Mouse (Mus musculus): Measurements from ENCODE around the gene Rell1.

Rell1 gene

DNA sequence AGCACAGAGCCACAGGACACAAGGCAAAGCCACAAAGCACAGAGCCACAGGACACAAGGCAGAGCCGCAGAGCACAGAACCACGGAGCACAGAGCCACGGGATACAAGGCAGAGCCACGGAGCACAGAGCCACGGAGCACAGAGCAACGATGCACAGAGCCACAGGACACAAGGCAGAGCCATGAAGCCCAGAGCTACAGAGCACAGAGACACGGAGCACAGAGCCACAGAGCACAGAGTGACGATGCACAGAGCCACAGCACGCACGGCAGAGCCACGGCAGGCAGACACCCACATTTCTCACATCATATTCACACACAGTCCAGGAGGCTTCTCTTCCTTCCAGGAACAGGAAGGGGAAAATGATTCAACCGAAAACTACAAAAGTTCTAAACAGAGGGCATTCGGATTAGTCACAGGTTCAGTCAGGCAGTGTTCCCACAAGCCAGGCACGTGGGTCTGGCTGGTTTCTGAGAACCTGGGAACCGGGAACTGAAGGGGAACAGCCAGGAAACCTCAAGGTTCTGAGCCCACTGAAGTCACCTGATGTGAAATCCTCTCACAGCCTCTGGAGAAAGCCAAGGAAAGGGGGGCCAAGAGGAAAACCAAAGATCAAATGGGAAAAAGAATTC is 15.2 kb downstream of the Rell1 start:
- in situ Hi-C loops (cut with MboI, MseI): no loop called here

DNA sequence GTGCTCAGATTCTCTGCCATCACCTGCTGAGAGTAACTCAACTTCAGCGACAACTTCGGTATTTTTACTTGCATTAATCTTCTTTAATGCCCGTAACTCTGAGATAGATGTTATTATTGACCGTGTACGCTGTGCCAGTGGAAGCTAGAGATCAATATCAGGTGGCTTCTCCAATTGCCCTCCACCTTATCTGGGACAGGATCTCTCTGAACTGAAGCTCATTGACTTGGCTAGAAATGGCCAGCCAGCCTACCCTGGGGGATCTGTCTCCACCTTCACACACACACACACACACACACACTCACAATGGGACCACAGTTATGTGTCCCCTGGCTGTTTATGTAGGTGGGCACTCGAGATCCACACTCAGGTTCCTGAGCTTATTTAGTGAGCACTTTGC is 16.7 kb downstream of the Rell1 start:
- in situ Hi-C loops (cut with MboI, MseI): no loop called here

DNA sequence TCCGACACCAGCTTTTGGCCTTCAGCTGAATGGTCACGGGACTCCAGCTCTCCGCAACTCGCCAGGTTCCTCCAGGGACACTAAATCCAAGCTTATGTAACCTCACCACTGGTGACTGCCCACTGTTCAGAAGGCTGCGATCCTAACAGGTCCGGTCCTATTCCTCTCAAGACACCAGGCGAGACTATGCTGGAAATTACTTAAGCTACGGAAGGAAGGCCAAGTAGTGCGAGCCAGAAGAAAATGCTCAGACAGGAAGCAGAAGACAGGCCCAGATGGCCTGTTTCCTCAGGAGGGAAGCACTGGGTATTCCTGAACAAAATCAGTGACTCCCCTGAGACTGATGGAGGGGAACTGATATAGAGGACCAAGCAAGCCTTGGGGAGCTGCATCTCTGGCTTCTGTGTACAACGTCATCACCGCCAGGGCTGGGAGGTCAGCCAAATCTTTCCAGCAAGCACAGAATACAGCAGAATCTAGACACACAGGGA is 17.2 kb downstream of the Rell1 start:
- in situ Hi-C loops (cut with MboI, MseI): no loop called here

DNA sequence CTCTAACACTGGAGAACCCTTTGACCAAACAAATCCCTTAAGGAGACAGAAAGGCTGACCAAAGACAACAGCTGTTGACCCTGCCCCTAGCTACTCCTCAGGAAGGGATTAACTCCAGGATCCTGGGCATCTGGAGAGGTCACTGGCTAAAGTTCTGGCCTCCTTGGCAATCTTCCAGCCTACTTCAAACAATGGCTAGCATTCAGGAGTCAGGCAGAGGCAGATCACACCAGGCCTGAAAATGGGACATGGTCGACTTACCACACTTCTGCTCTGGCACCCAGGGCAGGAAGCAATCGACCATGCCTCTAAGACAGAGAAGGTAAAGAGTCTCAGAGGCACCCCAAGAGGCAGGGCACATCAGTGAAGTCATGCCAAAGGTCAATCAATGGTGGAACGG is 19.5 kb downstream of the Rell1 start:
- in situ Hi-C loops (cut with MboI, MseI): no loop called here

DNA sequence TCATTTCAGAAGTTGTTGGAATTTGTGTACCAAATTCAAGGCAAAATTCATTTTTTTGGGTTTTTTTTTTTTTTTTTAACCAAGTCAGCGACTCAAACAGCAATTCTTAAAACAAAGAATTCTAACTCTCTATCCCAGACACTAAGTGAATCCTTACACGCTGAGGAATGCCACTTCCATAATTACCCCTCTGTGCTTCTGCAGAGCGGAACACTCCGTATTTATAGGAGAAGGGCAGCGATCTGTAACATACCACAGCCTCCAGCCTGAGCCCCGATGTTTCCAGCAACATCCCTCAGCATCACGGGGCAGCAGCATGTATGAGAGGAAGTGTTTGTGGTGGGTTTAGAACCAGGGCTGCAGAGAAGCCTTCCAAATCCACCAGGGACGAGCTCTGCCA is 21.2 kb downstream of the Rell1 start:
- in situ Hi-C loops (cut with MboI, MseI): no loop called here

DNA sequence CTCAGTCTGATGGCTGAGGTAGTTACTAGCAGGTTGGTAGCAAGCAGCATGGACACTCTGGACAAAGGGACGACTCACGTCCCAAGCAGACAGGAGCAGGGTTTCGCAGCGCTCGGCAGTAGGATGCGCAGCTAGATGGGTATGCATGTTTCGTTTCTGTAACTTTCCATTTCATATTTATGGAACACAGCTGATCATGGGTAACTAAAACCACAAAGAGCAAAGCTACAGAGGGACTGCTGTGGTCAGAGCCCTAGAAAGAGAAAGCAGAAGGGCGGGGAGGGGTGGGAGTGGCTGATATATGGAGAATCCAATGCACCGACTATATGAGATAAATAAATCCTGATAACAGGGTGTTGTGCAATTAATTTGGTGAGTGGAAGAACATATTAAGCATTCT is 25.4 kb downstream of the Rell1 start:
- in situ Hi-C loops (cut with MboI, MseI): no loop called here

DNA sequence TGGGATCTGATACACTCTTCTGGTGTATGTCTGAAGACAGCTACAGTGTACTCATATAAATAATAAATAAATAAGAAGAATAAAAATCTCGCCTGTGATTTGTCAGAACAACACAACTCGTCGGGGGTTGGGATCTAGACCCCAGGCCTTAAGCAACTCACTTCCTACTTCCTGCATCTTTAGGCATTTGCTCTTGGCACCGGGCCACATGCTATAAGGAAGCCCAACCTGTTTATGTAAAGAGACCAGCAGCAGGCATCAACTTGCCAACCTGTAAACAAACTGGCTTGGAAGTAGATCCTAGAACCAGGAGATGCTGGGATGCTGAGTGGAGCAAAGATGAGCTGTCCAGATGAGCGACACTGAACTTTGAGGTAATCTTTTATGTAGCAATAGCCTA is 26.8 kb downstream of the Rell1 start:
- in situ Hi-C loops (cut with MboI, MseI): no loop called here

DNA sequence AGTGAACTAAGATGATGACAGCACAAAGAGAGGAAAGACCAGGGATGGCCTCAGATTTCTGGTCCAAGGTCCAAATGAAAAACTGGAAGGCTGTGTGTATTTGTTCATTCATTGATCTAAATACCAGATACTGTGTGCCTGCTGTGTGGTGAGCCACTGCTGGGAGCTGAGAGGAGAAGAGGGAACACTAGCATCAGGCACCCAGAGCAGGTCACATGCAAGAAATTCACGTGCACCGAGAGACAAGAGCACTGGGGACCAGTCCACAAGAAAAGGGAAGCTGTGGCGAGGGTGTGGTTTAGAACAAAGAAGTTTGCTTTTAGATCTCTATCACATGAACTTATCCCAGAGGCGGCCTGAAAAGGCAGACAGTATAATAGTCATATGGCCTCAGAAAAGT is 30.1 kb downstream of the Rell1 start:
- in situ Hi-C loops (cut with MboI, MseI): no loop called here

DNA sequence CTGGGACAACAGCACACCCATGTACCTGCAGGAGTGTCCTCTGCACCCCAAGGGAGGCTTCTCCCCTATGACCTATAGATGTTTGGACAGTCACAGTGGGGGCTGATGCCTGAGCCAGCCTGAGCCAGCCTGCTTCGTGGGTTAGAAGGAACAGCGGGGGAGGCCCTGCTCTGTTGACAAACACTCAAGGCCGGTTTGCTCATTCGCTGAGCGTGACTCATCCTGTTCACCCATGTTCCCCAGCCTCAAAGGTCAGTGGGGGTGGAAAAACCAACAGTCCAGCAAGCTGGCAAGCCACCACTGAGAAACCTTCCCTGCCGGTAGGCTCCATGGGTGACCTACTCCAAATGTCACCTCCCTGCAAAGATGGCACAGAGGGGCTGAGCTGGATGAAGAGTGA is 32.0 kb downstream of the Rell1 start:
- in situ Hi-C loops (cut with MboI, MseI): no loop called here

DNA sequence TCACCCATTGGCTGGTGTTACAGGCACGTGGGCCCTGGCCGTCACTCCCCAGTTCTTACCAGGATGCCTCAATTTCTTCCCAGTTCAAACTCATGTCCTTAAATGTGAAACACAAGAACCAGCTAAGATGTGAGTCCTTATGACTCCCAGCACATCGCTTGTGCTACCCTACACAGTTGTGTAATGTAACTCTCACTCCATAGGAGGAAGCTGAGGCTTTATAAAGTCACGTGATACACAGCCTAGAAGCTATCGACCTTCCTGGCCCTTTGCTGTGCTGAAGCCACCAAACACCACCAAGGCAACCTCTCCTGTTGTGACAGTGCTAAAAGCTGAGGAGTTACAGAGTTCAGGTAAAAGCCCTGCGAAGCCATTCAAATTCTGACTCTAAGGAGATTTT is 33.1 kb downstream of the Rell1 start:
- in situ Hi-C loops (cut with MboI, MseI): no loop called here

DNA sequence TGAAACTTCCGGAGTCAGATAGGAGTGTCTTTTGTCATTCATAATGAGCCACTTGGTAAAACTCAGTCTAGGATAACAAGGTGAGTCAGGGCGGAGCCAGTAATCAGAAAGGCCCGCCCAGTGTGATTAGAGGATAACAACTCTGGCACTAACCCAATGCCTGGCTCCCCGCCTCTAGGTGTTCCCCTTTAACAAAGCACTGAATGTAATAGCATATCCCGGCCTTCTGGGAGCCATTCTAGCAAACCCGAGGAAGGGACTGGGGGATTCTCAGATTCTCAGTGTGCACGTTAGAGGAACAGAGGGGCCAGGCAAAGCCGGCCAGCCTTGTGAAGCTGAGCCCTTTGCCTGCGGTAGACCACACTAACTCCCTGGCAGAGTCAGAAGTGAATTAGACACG is 35.9 kb downstream of the Rell1 start:
- in situ Hi-C loops (cut with MboI, MseI): no loop called here

DNA sequence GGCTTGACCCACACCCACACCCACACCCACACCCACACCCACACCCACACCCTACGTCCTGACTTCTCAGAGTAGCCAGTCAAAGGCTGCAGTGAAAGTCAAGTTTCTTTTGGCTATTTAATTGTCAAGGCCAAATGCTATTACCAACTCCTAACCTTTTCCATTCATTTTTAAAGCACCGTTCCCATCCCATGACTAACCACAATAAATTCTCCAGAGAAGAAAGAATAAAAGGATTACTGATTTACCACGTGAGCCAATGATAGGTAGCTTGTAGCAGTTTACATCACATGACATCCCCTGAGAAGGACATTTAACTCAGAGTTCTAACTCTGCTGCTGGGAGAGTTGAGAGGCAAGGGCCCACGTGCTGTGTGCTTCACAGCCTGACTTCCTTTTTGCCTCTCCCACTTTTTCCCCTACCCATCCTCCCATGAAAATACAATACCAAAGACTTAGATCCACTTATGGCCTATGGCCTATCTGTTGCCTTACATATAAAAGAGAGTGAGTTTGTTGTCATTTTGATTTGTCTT is 37.8 kb downstream of the Rell1 start:
- in situ Hi-C loops (cut with MboI, MseI): no loop called here

DNA sequence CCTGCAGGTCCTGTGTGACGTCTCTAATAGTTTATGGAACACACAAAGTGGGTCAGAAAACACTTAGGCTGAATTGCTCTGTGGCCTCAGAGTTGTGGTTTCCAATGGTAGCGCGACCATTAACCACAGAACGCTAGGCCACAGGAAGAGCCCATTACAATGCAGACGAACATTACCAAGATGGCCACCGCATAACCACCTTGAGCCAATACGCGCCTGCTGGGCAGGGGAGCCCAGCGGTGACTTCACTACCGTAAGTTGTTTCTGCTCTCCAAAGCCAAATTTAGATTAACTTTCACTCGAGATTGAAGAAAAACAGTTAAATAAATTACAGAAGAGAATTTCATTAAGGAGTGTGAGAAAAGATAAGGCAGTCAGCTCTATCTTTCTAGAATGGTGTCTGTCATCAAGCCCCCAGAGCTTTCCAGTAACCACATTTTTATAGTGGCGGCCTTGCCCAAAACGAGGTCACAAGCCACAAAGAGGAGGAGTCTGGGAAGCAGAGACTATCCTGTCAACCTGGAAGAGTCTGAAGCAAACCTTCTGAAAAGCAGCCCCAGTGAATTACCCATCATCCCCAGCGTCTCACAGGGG is 43.6 kb downstream of the Rell1 start:
- in situ Hi-C loops (cut with MboI, MseI): no loop called here

DNA sequence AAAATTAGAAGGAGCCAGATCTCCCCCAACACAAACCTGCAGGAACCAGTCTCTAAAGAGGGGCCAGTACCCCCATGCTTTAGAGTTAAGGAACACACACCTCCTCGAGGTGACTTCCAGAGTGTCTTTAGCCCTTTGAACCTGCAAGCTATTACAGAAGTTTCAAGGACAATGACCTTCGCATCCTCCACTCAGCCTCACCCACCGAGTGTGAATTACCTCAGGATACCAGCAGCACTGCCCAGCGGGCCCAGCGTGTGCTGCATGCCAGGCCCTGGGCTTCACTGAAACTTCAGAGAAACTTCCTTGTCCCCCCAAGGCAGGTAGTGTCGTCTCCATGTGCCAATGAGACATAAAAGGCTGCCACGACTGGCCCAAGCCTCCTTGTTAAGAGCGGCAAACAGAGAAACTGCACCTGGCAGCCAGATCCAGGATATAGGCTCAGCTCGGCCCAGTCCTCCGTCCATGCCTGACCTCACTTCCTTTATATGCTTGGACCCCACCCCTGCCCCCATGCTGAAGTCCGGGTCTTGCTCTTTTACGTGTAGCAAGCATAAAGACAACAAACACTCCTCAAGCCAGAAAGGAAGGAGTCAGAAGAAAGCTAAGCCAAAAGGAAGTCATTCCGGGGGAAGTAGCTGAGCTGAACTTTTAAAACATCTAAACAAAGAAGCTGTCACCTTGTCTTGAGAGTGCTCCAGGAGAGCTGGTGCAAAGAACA is 45.2 kb downstream of the Rell1 start:
- in situ Hi-C loops (cut with MboI, MseI): no loop called here

DNA sequence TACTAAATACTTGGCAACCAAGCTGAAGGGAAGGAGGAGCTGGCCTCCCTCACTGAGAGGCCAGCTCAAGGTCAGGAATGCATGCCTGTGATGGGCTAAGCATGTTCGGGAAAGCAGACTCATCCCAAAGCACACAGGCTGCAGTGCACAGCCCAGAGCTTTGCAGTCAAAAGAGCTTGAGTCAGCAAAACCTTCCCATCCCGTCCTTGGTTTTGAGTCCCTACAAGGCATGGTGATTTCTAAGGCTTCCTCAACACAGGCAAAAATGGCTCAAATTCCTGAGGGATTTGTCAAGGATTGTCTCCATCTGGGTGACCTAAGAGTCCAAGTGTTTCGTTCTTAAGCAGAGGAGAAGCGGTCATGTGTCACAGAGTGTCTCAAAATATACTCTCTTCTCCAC is 50.5 kb downstream of the Rell1 start:
- in situ Hi-C loops (cut with MboI, MseI): loop anchor here in 1 of 2 experiments (10.0 kb wide), 1 partner anchor 347 kb away; no protein-coding TSS in a partner anchor

DNA sequence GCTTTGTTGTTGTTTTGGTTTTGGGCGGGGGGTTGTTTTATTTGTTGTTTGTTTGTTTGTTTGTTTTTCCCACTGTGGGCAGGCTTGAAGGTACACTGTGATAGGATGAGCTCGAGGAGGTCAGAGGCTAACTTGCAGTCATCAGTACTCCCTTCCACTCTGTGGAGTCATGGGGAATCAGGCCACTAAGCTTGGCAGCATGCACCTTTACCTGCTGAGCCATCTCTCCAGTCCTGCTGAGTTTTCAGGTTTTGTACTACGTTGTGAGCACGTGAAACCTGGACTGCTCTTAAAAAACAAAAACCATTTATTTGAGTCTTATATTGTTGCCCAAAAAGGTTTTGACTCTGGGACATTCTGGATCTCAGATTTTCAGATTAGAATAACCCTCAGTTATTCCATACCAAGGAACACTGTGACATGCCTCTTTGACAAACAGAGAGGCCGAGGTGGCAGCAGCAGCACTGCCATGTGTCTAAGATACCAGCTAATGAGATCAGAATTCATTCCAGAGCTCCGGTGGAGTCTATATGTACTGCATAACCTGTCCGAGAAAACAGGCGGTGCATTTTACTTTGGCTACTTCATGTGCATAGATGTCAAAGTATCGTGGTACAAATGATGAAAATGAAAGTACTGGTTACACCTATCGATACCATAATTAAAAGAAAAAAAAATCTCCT is 52.1 kb downstream of the Rell1 start:
- in situ Hi-C loops (cut with MboI, MseI): loop anchor here in 1 of 2 experiments (10.0 kb wide), 1 partner anchor 348 kb away; no protein-coding TSS in a partner anchor

DNA sequence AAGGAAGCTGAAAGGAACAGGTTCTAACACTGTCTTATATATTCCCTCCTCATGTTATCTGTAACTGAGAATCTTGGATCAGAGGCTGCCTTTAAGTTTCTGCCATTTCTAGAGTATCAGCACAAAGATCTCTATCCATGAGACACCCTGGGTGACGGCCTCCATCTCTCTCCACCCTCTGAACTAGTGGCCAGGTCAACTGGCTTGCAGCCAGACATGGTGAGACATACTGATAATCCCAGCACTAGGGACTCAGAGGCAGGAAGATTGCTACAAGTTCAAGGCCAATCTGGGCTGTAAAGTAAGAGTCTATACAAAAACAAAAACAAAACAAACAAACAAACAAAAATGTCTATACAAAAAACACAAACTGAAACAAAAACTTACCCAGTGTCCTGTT is 53.8 kb downstream of the Rell1 start:
- in situ Hi-C loops (cut with MboI, MseI): loop anchor here in 1 of 2 experiments (5.0 to 10.0 kb wide), 2 partner anchors 147 to 350 kb away; no protein-coding TSS in a partner anchor

DNA sequence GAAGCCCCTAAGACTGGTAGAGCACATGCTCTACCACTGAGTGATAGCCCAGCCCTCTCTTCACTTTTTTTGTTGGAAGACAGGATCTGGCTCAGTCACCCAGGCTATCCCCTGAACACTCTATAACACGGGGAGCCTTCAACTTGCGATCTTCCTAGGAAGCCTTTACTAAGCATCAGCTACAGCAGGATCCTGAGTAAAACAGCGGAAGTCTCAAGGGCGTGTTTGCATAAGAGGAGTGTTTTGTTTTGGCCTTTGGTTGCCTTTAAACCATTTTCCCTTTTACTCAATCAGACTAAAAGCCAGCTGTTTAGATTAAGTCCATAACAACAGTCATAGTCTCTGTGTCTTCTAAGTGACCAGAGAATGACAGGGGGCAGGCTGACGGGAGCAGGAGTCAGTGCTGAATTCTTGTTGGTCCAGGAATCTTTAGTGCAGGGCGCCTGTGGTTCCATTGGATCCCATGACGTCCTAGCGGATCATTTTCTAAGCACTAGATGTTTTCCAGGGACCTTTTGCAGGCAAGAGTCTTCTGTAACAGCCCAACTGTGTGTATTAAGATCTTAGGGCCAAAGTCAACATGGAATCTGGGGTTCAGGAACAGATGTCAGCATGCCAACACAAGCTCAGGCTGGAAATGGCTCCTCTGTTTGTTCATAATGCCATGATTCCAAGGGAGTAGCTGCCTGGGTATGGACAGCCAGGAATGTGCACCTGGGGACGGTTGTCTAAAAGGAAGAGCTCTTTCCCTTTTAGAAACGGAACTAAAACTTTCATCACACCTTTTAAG is 58.3 kb downstream of the Rell1 start:
- in situ Hi-C loops (cut with MboI, MseI): loop anchor here in 1 of 2 experiments (5.0 to 10.0 kb wide), 2 partner anchors 152 to 354 kb away; no protein-coding TSS in a partner anchor

DNA sequence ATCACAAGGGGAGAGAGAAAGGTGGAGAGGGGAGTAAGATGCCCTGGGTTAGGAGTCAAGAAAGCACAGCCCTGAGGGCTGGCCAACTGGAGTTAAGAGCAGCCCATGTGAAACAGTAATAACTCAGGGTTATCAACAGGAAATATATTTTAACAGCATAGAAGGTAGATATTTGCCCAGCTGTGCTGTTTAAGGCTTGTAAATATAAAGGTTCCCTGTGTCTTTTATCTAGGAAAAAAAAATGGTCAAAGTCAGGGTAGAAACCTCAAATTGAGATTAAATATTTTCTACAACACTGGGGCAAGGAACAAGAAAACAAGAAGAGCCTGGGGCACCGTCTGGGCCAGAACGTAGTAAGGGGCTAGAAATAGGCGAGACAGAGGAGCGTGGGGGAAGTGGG is 61.2 kb downstream of the Rell1 start:
- in situ Hi-C loops (cut with MboI, MseI): loop anchor here (5.0 to 10.0 kb wide), 2 partner anchors 97 to 160 kb away; no protein-coding TSS in a partner anchor

DNA sequence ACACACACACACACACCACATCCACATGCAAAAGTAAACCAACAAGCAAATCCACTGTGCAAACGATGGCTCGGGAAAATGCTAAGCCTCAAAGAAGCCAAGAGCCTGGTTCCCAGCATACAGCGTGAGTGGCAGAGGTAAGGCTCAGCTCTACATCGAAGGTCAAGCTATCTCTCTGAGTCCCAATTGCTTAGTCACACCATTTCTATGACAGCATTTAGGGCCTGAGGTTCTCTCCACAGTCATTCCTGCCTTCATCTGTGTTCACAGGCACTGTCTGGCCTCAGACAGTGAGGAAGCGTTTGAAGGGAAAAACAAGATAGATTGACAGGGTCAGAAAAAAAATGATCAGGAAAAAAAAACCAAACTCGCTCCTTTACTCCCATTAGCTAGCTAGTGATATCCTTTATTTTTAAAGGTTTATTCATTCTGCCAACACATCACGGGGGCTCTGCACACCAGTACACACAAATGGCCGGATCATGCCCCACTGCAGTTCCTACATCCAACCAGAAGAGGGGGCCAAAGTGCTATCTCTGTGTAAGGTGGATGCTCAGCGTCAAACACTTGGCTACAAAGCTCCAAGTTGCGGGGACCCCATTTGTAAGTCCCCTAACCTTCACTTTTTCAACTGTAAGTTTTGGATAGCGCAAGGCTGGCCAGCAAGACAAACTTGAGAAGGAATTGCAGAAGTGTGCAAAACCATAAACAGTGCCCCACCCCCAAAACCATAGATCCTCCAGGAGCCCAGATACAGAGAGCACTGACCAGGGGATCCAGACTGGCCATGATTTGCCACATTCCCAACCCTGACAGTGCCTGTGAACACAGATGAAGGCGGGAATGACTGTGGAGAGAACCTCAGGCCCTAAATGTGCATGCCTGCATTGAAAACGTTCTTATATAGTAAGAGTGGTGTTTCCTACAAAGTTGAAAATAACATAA is 62.3 kb downstream of the Rell1 start:
- in situ Hi-C loops (cut with MboI, MseI): loop anchor here (5.0 to 10.0 kb wide), 2 partner anchors 98 to 161 kb away; no protein-coding TSS in a partner anchor

Measured in T-helper 17 cell (primary cell).